Mouse (Mus musculus) v-Abl transformed pro-B cells (cell line): Measurements from ENCODE around the gene Galc.
"Not testable (repeated sequence)": the region's sequence is repeated elsewhere in the genome, so short reads cannot be mapped to it uniquely, and the experiment has no call there.

Source experiments
- in situ Hi-C, 2 experiments: fragments of 400-800 bp; cut with MboI; formaldehyde crosslinking; loops; one replicate each; pipeline ENCODE4 v1.15.1; 2025; ENCODE audit not compliant: unreplicated experiment in 2 of 2

Gene Galc

DNA sequence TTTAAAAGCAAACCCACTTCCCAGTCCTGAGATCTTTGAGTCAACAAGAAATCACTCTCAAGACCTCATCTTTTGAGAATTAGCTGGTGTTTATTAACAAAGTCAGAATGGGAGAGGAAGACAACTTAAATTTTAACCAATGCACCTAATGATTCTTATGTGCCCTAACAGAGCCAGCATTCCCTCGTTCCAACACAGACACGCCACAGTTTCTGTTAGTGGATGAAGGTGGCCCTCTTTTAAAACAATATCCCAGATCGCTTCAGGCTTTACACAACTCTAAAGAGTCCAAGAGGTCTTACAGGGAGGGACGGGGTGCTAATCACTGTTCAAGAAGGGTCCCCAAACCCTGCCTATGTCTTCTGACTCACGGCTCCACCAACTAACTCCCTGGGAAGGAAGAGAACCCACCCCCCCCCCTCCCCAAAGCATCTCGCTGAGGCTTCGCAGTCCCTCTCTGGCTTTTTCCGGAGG lies 851 bp downstream of the Galc start:
- in situ Hi-C loops: no loop called here

GRCm38 (mm10) chr12:98255373-98255995 lies 3.8 kb downstream of the Galc start:
- in situ Hi-C loops: no loop called here

- in situ Hi-C loops: no loop called here
Measured at GRCm38 (mm10) chr12:98252417-98252816, 6.8 kb downstream of the Galc start.

DNA sequence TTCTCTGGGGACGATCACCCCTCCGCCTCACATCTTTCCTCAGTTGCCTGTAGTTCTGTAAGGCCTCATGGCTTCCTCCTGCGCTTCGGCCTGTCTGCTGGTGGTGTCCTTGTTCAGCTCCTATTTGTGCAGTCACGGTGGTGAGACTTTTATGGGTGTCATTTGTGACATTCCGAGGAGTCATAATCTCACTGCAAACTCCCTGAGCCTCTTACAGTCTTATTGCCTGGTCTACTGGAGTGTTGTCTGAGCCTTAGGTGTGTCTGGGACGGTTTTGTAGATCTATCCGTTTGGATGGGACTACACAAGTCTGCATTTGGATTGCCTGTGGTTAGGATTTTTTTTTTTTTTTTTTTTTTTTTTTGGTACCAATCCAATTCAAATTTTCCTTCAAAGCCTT lies 8.9 kb downstream of the Galc start:
- in situ Hi-C loops: no loop called here

- in situ Hi-C loops: no loop called here
Measured at GRCm38 (mm10) chr12:98249671-98250070, 9.6 kb downstream of the Galc start.

DNA sequence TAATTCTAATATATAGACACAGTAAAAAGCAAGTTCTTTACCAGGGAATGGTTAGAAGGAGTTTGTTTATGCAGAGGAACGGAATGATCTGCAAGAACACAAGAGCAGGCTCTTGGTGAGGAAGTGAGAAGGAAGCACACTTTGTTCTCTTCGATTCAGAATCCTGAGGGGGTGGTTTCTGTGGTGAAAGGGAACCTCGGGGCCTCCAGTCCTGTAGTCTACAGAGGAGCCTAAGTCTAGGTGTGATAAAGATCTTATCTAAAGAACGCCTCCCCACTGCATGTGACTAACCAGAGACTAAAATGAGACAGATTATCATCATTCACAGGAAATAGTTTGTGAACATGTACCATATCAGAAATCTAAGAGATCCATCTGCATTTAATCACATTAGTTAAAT lies 12.4 kb downstream of the Galc start:
- in situ Hi-C loops: no loop called here

DNA sequence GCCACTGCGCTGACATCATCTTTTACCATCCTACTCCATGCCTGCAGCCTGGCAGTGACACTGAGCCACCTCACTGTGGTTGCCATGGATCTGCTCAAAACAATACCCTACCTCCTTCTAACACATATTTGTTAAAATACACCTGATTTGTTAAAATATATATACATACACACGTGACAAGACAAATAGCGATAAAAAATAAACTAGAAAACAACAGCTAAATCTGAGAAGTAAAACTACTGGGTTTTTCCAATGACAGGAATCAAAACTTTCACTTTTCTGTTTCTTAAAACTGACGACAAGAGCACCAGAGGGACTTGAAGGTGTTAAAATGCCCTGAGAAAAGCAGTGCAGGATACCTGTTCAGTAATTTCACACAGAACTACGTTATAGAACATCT lies 14.4 kb downstream of the Galc start:
- in situ Hi-C loops: no loop called here

DNA sequence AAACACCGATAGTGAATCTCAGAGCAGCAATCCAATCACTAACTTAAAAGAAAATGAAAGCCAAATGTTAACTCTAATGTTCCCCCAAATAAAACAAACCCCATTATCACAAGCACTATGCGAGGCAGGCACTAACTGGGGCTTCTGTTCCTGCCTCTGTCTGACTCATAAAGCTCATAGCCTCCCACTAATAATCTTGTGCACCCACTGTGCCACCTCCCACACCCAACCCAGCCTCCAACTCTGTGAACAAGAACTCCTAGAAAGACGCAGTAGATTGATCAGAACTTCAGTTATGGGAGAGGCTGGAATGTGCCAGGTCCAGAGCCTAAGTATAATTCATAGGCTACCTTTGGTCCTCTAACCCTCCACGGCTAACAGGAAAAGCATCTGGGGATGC lies 15.1 kb downstream of the Galc start:
- in situ Hi-C loops: no loop called here

DNA sequence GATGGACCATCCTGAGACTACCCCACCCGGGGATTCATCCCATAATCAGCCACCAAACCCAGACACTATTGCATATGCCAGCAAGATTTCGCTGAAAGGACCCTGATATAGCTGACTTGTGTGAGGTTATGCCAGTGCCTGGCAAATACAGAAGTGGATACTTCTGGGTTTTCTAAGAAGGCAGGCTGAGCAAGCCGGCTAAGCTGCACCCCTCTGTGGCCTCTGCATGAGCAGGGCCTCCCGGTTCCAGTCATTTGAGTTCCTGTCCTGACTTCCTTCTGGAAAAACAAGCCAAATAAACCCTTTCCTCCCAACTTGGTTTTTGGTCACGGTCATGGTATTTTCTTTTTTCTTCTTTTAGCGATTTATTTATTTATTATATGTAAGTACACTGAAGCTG lies 20.8 kb downstream of the Galc start:
- in situ Hi-C loops: not testable (repeated sequence)

- in situ Hi-C loops: no loop called here
Measured at GRCm38 (mm10) chr12:98227037-98227436, 32.2 kb downstream of the Galc start.

DNA sequence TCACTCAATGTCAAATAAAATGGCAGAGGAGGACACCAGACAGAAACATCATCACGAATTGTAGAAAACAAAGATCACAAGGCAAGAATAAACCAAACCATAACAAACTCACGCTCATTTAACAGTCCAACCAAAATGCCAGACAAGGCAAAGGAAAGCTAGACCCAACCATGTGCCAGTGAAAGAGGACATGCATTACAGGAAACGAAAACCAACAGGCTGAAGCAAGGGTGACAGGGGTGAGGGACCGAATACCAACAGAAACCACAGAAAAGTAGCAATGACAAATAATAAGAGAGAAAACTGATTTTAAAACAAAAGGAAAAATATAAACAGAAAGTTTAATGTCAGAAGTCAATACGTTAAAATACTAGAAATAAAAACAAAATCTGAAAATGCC lies 36.0 kb downstream of the Galc start:
- in situ Hi-C loops: no loop called here

DNA sequence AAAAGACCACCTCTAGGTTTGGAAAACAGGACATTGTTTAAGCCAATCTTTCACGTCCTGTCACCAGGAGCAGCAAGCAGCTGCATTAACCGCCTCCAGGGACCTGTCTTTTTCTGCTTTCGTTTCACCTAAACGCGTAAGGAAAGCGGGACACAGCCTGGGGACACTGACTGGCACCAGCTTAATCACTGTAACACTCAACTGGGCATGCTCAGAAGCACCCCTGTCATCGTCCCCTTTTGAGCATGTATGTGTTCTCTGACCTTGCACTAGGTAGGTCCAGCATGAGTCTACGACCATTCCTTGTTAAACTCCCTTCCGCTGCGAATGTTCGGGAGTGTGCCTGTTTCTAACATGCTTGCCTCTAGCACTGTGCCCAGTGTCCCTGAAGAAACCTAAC lies 42.8 kb downstream of the Galc start:
- in situ Hi-C loops: loop anchor here in 1 of 2 experiments (10.0 kb wide), 1 partner anchor 128 kb away; no protein-coding TSS in a partner anchor

DNA sequence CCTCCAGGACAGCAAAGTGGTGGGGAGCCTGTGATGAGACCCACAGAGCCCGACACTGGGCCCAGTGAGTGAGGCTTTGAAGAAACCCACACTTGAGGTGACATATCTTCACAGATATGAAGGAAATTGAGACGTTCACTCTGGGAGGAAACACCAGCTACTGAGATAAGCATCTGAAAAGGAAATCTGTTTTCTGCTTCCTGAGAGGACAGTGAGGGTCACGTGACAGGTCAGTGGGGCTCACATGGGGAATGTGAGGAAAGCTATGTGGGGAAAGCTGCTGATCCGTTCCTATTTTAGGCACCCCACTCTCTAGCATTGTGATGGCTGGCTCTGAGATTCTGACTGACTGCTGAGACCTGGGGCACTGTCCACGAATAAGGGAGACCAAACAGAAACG lies 43.7 kb downstream of the Galc start:
- in situ Hi-C loops: loop anchor here in 1 of 2 experiments (10.0 kb wide), 1 partner anchor 129 kb away; no protein-coding TSS in a partner anchor

GRCm38 (mm10) chr12:98214191-98214590 lies 45.1 kb downstream of the Galc start:
- in situ Hi-C loops: loop anchor here in 1 of 2 experiments (10.0 kb wide), 1 partner anchor 131 kb away; no protein-coding TSS in a partner anchor

DNA sequence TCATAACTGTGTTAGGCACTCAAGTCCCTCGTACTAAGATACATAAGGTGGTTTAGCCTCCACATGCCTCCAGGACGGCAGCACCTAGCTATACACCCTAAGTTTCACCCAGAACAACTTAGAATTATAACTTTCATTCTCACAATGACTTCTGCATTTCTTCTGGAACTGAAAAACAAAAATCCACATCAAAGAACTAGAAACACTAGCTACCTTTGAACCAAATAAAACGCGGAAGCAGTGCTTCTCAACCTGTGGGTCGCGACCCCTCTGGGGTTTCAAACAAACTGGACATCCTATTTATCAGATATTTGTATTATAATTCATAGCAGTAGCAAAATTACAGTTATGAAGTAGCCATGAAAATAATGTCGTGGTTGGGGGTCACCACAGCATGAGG lies 45.5 kb downstream of the Galc start:
- in situ Hi-C loops: loop anchor here in 1 of 2 experiments (10.0 kb wide), 1 partner anchor 131 kb away; no protein-coding TSS in a partner anchor

GRCm38 (mm10) chr12:98213332-98213731 lies 45.9 kb downstream of the Galc start:
- in situ Hi-C loops: loop anchor here in 1 of 2 experiments (10.0 kb wide), 1 partner anchor 131 kb away; no protein-coding TSS in a partner anchor

- in situ Hi-C loops: loop anchor here in 1 of 2 experiments (10.0 kb wide), 1 partner anchor 132 kb away; no protein-coding TSS in a partner anchor
Measured at GRCm38 (mm10) chr12:98212457-98213175, 46.6 kb downstream of the Galc start.

- in situ Hi-C loops: loop anchor here in 1 of 2 experiments (10.0 kb wide), 1 partner anchor 134 kb away; no protein-coding TSS in a partner anchor
Measured at GRCm38 (mm10) chr12:98210495-98210894, 48.8 kb downstream of the Galc start.

DNA sequence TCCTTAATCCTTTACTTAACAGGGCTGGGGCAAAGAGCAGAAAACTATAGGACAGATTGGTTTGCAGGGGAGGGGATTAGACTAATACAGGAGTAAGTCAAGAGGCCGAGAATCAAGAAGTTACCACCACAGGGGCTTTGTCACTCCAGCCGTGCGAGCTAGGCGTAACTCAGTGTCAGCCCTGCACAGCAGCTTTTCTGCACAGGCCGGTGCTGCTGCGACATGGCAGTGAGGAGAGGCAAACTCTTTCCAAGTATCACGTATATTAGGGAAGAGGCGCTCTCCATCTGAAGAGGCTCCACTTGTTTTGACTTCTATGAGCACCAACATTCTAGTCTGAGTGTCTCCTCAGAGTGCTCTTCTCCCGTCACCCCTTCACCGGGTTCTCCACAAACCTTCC lies 51.2 kb downstream of the Galc start:
- in situ Hi-C loops: no loop called here

DNA sequence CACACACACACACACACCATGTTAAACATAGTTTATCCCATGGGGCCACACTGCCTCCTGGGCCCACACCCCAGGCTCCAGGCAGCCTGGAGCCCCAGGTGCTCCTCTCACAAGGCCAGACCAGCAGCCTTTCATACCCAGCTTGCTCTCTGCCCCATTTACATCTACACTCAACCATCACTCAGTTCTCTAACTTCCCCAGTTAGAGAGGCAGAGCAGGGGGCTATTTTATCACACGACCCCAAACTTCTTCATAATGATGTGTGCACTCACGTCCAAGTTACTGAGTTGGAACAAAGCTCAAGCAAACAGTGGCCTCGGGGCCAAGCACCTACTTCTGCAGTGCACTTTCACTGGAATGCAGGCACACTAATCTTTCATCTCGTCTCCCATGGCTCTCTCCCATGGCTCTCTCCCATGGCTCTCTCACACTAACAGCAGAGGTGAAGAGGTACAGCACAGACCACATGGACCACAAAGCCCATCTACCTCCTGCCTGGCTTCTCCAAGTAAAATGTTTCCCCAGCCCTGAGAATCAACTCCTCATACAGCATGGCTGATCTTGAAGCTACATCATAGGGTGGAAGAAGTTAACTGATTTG lies 53.7 kb downstream of the Galc start:
- in situ Hi-C loops: no loop called here

- in situ Hi-C loops: no loop called here
Measured at GRCm38 (mm10) chr12:98197401-98197800, 61.9 kb downstream of the Galc start.
